Mouse (Mus musculus) intestine, embryonic 16.5 days (tissue): ENCODE results near the gene Gm45711. TPM values are rescaled to one million over a fixed set of nuclear protein-coding genes. Genes with fewer than 3 reads are reported as not detected.

Experiments used
- ATAC-seq: fragments of 200-750 bp; cut with Nextera tagmentation; 2 replicates; pipeline ENCODE4 v1.8.0; 2017; ENCODE audit warnings: moderate TSS enrichment, moderate library complexity
- H3K27ac ChIP-seq: fragments of 300-500 bp; sonication (generic); 2 replicates; pipeline ENCODE4 v1.5.1; 2014; ENCODE audit warnings: mild to moderate bottlenecking, low read length
- H3K27me3 ChIP-seq: fragments of 300-500 bp; sonication (generic); replicated peaks from 2 replicates; pipeline ENCODE4 v1.6.1; 2014; ENCODE audit warnings: low read length, control low read depth, mixed read lengths; ENCODE audit not compliant: control insufficient read depth, insufficient read depth
- H3K36me3 ChIP-seq: fragments of 300-500 bp; sonication (generic); 2 replicates; pipeline ENCODE4 v1.6.1; 2014; ENCODE audit warnings: low read length, control low read depth; ENCODE audit not compliant: control insufficient read depth, insufficient read depth
- H3K4me1 ChIP-seq: fragments of 300-500 bp; sonication (generic); 2 replicates; pipeline ENCODE4 v1.6.1; 2014; ENCODE audit warnings: low read length, control low read depth, mixed read lengths; ENCODE audit not compliant: control insufficient read depth, insufficient read depth
- H3K4me2 ChIP-seq: fragments of 300-500 bp; sonication (generic); 2 replicates; pipeline ENCODE4 v1.6.1; 2014; ENCODE audit warnings: low read depth, low read length, control low read depth
- H3K4me3 ChIP-seq: fragments of 300-500 bp; sonication (generic); 2 replicates; pipeline ENCODE4 v1.5.1; 2014; ENCODE audit warnings: mild to moderate bottlenecking, low read length
- H3K9ac ChIP-seq: fragments of 300-500 bp; sonication (generic); 2 replicates; pipeline ENCODE4 v1.6.1; 2014; ENCODE audit warnings: low read depth, low read length
- H3K9me3 ChIP-seq: fragments of 300-500 bp; sonication (generic); 2 replicates; pipeline ENCODE4 v1.6.1; 2016; ENCODE audit warnings: low read length, control low read depth; ENCODE audit not compliant: control insufficient read depth
- WGBS: fragments of 180-500 bp; shearing (Covaris S2); extraction: QIAGEN DNeasy Blood & Tissue Kit; methylation state at CpG from one replicate; pipeline ENCODE4 v1.1.7; 2014; 5-methylcytosine and 5-hydroxymethylcytosine counted together
- polyA plus RNA-seq: library from polyadenylated mRNA; unstranded; fragments of >200 nt; fragmentation: Nextera tagmentation; extraction: Ambion mirVana; gene quantifications from 2 replicates; pipeline ENCODE4 v1.2.1, GENCODE M21; 2015

Gene Gm45711
- polyA plus RNA-seq, 1 experiment from 2014 or later: not detected

GRCm38 (mm10) chr8:104342426-104342825, 32.5 kb upstream of the Gm45711 start:
- ATAC-seq: no peak
- no peaks in the 10 kb centered on the region; the same call in 1 of the 2 replicates for H3K36me3 ChIP-seq
- 71% methylated on average over 5 of the region's 5 CpGs for WGBS
- no peaks in the 10 kb centered on the region for H3K27me3 ChIP-seq
- H3K4me2 ChIP-seq: no peak overlapping the region
- no peak overlapping the region for H3K9ac ChIP-seq
- H3K4me3 ChIP-seq: no peak overlapping the region
- peaks cover 13% of the 10 kb centered on the region for H3K4me1 ChIP-seq
- no peaks in the 10 kb centered on the region for H3K9me3 ChIP-seq
- no peak overlapping the region for H3K27ac ChIP-seq

GRCm38 (mm10) chr8:104341678-104342077, 31.8 kb upstream of the Gm45711 start:
- no peaks in the 10 kb centered on the region for H3K9me3 ChIP-seq
- H3K4me2 ChIP-seq: peak overlapping the region; percentile 63
- H3K4me1 ChIP-seq: peaks cover 13% of the 10 kb centered on the region
- H3K27me3 ChIP-seq: no peaks in the 10 kb centered on the region
- no peak for ATAC-seq
- WGBS: 45% methylated on average over 6 of the region's 6 CpGs
- H3K4me3 ChIP-seq: peak overlapping the region; percentile 63
- H3K36me3 ChIP-seq: no peaks in the 10 kb centered on the region; the same call in 1 of the 2 replicates
- H3K9ac ChIP-seq: peak overlapping the region; percentile 87; the same call in 1 of the 2 replicates
- H3K27ac ChIP-seq: peak overlapping the region; percentile 20; the same call in 1 of the 2 replicates

GRCm38 (mm10) chr8:104341106-104341561, 31.3 kb upstream of the Gm45711 start:
- Histone ChIP-seq H3K9ac (peak overlapping the region; percentile 87), H3K4me1 (peaks cover 13% of the 10 kb centered on the region), H3K4me3 (peak overlapping the region; percentile 63), H3K9me3 (no peaks in the 10 kb centered on the region), H3K36me3 (no peaks in the 10 kb centered on the region), H3K4me2 (peak overlapping the region; percentile 63), H3K27ac (peak overlapping the region; percentile 82), H3K27me3 (no peaks in the 10 kb centered on the region)
- peak; percentile 80 for ATAC-seq
- WGBS: 0% methylated on average over 23 of the region's 24 CpGs

- H3K36me3 ChIP-seq: no peaks in the 10 kb centered on the region
- WGBS: 1% methylated on average over 52 of the region's 54 CpGs
Observed at GRCm38 (mm10) chr8:104340233-104341105, 30.6 kb upstream of the Gm45711 start.

DNA sequence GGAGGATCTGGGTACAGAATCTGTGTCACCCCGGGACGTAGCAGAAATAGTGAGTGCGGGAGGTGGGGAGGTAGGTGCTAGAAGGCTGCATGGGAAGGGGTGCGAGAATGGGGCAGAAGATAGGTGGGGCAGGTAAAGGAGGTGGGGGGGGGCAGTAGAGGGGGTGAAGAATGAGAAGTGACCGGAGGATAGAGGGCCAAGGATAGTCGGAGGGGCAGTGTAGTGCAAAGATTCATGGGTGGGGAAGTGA, 30.0 kb upstream of the Gm45711 start:
- H3K4me3 ChIP-seq: peak overlapping the region; percentile 63
- no peak for ATAC-seq

More at GRCm38 (mm10) chr8:104340233-104341105, 30.6 kb upstream of the Gm45711 start:
- Histone ChIP-seq H3K27me3 (no peaks in the 10 kb centered on the region), H3K4me1 (peaks cover 13% of the 10 kb centered on the region), H3K9ac (peak overlapping the region; percentile 87), H3K27ac (peak overlapping the region; percentile 82), H3K9me3 (no peaks in the 10 kb centered on the region), H3K4me3 (peak overlapping the region; percentile 63), H3K4me2 (peak overlapping the region; percentile 63)
- peak; percentile 74 for ATAC-seq

GRCm38 (mm10) chr8:104339229-104339982, 29.5 kb upstream of the Gm45711 start, which contains the start of gene Cmtm3:
TSS of gene Cmtm3 (plus strand) at chr8:104339410.
- Histone ChIP-seq H3K27me3 (no peaks in the 10 kb centered on the region), H3K4me3 (peak within 1 kb of the TSS; percentile 63), H3K27ac (peak within 1 kb of the TSS; percentile 82), H3K9me3 (no peaks in the 10 kb centered on the region), H3K36me3 (no peaks in the 10 kb centered on the region), H3K9ac (peak within 1 kb of the TSS; percentile 87), H3K4me2 (peak within 1 kb of the TSS; percentile 63), H3K4me1 (peaks cover 13% of the 10 kb centered on the region)
- no peak for ATAC-seq
- 20% methylated on average over 17 of the region's 18 CpGs for WGBS

More for the DNA sequence above, 30.0 kb upstream of the Gm45711 start:
- Histone ChIP-seq H3K27ac (peak overlapping the region; percentile 82), H3K27me3 (no peaks in the 10 kb centered on the region), H3K36me3 (no peaks in the 10 kb centered on the region), H3K9me3 (no peaks in the 10 kb centered on the region), H3K9ac (peak overlapping the region; percentile 87), H3K4me2 (peak overlapping the region; percentile 63), H3K4me1 (peaks cover 13% of the 10 kb centered on the region)
- 1% methylated on average over 6 of the region's 6 CpGs for WGBS

DNA sequence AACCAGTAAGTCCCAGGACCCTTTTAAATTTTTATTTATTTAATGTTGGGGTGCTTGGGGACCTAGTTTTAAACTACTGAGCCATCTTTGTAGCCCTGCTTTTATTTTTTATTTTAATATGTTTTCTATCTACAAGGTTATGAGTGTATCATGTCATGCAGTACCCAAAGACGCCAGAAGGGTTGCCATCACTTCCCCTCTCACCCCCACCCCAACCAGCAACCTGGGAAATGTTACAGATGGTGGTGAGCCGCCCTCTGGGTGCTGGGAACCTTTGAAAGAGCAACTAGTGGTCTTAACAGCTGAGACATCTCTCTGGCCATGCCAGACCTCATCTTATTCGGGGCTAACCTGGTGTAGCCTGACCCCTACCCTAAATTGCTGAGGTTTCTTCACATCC, 28.0 kb upstream of the Gm45711 start:
- peaks cover 5% of the 10 kb centered on the region for H3K4me1 ChIP-seq
- 51% methylated on average over 3 of the region's 3 CpGs for WGBS
- H3K4me2 ChIP-seq: no peak overlapping the region
- no peaks in the 10 kb centered on the region for H3K36me3 ChIP-seq
- H3K9ac ChIP-seq: no peak overlapping the region
- H3K4me3 ChIP-seq: no peak overlapping the region
- no peak overlapping the region for H3K27ac ChIP-seq
- H3K9me3 ChIP-seq: no peaks in the 10 kb centered on the region
- H3K27me3 ChIP-seq: no peaks in the 10 kb centered on the region
- ATAC-seq: no peak

- Histone ChIP-seq H3K9me3 (no peaks in the 10 kb centered on the region), H3K4me1 (peaks cover 3% of the 10 kb centered on the region)
- WGBS: 83% methylated on average over 1 of the region's 1 CpGs
Observed at GRCm38 (mm10) chr8:104336806-104337205, 26.9 kb upstream of the Gm45711 start.

GRCm38 (mm10) chr8:104334196-104334595, 24.3 kb upstream of the Gm45711 start:
- 71% methylated on average over 1 of the region's 1 CpGs for WGBS
- no peaks in the 10 kb centered on the region for H3K4me1 ChIP-seq
- no peaks in the 10 kb centered on the region for H3K9me3 ChIP-seq
- H3K4me2 ChIP-seq: no peak overlapping the region
- no peak overlapping the region for H3K4me3 ChIP-seq
- no peak overlapping the region for H3K27ac ChIP-seq
- ATAC-seq: no peak
- no peak overlapping the region for H3K9ac ChIP-seq
- H3K27me3 ChIP-seq: no peaks in the 10 kb centered on the region
- no peaks in the 10 kb centered on the region for H3K36me3 ChIP-seq

More at GRCm38 (mm10) chr8:104336806-104337205, 26.9 kb upstream of the Gm45711 start:
- H3K27me3 ChIP-seq: no peaks in the 10 kb centered on the region
- no peaks in the 10 kb centered on the region for H3K36me3 ChIP-seq
- no peak overlapping the region for H3K4me3 ChIP-seq
- no peak overlapping the region for H3K4me2 ChIP-seq
- H3K9ac ChIP-seq: no peak overlapping the region
- ATAC-seq: no peak
- no peak overlapping the region for H3K27ac ChIP-seq
